Mouse (Mus musculus): ENCODE results near the gene Sirt4. TPM values are rescaled to one million over a fixed set of nuclear protein-coding genes. Genes with fewer than 3 reads are reported as not detected.

Sirt4 gene
- polyA plus RNA-seq, 1 experiment from 2014 or later, result 22.5 TPM

- no peaks in the 10 kb centered on the region for H3K9me3 ChIP-seq (ENCODE audit: control insufficient read depth, low read length)
- no peaks in the 10 kb centered on the region for H3K4me1 ChIP-seq (ENCODE audit: control insufficient read depth in 2 of 2, insufficient read depth in 2 of 2, low read length in 2 of 2)
- no peak for ATAC-seq (ENCODE audit: insufficient number of reproducible peaks, insufficient read depth, low FRiP score, low read depth)
- no peaks in the 10 kb centered on the region for H3K27me3 ChIP-seq (ENCODE audit: control insufficient read depth, insufficient read depth, low read length)
- no peak overlapping the region for H3K9ac ChIP-seq (ENCODE audit: low read length)
- no peaks in the 10 kb centered on the region for H3K36me3 ChIP-seq (ENCODE audit: control insufficient read depth, insufficient read depth, low read length)
- no peak overlapping the region for H3K4me2 ChIP-seq (ENCODE audit: low read length)
- no peak overlapping the region for H3K27ac ChIP-seq (replicated peaks in 1 of 2; ENCODE audit: control insufficient read depth in 1 of 2, insufficient read depth in 1 of 2, low read depth in 2 of 2, low read length in 2 of 2)
- no peak overlapping the region for H3K4me3 ChIP-seq (ENCODE audit: control insufficient read depth in 1 of 2, insufficient read depth in 1 of 2, low read depth in 1 of 2, low read length in 2 of 2)
- 74% methylated on average over 18 of the region's 18 CpGs for WGBS
These were observed 20.0 kb downstream of the Sirt4 start for GRCm38 (mm10) chr5:115464408-115465115.

DNA sequence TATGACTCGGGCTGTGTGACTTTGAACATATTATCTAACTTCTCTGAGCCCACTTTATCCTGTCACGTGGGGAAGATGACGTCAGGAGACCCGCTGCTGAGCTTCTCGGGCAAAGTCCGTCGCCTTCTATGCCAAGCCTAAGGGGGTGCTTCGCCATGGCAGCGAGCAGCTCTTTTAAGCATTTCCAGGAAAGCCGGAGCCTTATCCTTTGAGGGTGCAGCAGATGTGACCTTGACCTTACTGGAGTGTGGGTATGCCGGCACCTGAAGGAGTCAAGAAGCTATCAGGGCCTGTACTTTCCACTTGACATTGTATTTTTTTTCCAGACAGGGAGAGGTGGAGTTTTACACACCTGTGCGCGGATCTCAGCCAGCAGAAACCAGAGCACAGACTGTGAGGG is 25.6 kb downstream of the Sirt4 start:
- Histone ChIP-seq H3K9me3 (ENCODE audit: control insufficient read depth, low read length) (no peaks in the 10 kb centered on the region), H3K27ac (replicated peaks in 1 of 2; ENCODE audit: control insufficient read depth in 1 of 2, insufficient read depth in 1 of 2, low read depth in 2 of 2, low read length in 2 of 2) (no peak overlapping the region), H3K36me3 (ENCODE audit: control insufficient read depth, insufficient read depth, low read length) (no peaks in the 10 kb centered on the region), H3K4me2 (ENCODE audit: low read length) (no peak overlapping the region), H3K4me3 (ENCODE audit: control insufficient read depth in 1 of 2, insufficient read depth in 1 of 2, low read depth in 1 of 2, low read length in 2 of 2) (no peak overlapping the region), H3K9ac (ENCODE audit: low read length) (no peak overlapping the region), H3K4me1 (ENCODE audit: control insufficient read depth in 2 of 2, insufficient read depth in 2 of 2, low read length in 2 of 2) (peaks cover 0 to 2% of the 10 kb centered on the region in 2 experiments; a peak in 3 of 4 replicates), H3K27me3 (ENCODE audit: control insufficient read depth, insufficient read depth, low read length) (no peaks in the 10 kb centered on the region)
- WGBS, result 65% methylated on average over 13 of the region's 13 CpGs
- ATAC-seq (ENCODE audit: insufficient number of reproducible peaks, insufficient read depth, low FRiP score, low read depth), result no peak

GRCm38 (mm10) chr5:115455838-115456237 is 28.7 kb downstream of the Sirt4 start:
- H3K4me3 ChIP-seq (ENCODE audit: control insufficient read depth in 1 of 2, insufficient read depth in 1 of 2, low read depth in 1 of 2, low read length in 2 of 2), result no peak overlapping the region
- 0 out of 2 replicates have a peak, but pooled peaks cover 5% of the 10 kb centered on the region for H3K36me3 ChIP-seq (ENCODE audit: control insufficient read depth, insufficient read depth, low read length)
- no peak overlapping the region for H3K9ac ChIP-seq (ENCODE audit: low read length)
- H3K27me3 ChIP-seq (ENCODE audit: control insufficient read depth, insufficient read depth, low read length), result no peaks in the 10 kb centered on the region
- H3K27ac ChIP-seq (replicated peaks in 1 of 2; ENCODE audit: control insufficient read depth in 1 of 2, insufficient read depth in 1 of 2, low read depth in 2 of 2, low read length in 2 of 2), result no peak overlapping the region
- H3K9me3 ChIP-seq (ENCODE audit: control insufficient read depth, low read length), result no peaks in the 10 kb centered on the region
- no peak for ATAC-seq (ENCODE audit: insufficient number of reproducible peaks, insufficient read depth, low FRiP score, low read depth)
- peaks cover 4 to 10% of the 10 kb centered on the region in 2 experiments for H3K4me1 ChIP-seq (ENCODE audit: control insufficient read depth in 2 of 2, insufficient read depth in 2 of 2, low read length in 2 of 2)
- 78% methylated on average over 7 of the region's 7 CpGs for WGBS
- H3K4me2 ChIP-seq (ENCODE audit: low read length), result no peak overlapping the region

- Histone ChIP-seq H3K9me3 (ENCODE audit: control insufficient read depth, low read length) (no peaks in the 10 kb centered on the region), H3K4me3 (ENCODE audit: control insufficient read depth in 1 of 2, insufficient read depth in 1 of 2, low read depth in 1 of 2, low read length in 2 of 2) (no peak overlapping the region), H3K4me2 (ENCODE audit: low read length) (no peak overlapping the region), H3K27me3 (ENCODE audit: control insufficient read depth, insufficient read depth, low read length) (no peaks in the 10 kb centered on the region), H3K9ac (ENCODE audit: low read length) (no peak overlapping the region), H3K36me3 (ENCODE audit: control insufficient read depth, insufficient read depth, low read length) (0 out of 2 replicates have a peak, but pooled peaks cover 5% of the 10 kb centered on the region), H3K27ac (replicated peaks in 1 of 2; ENCODE audit: control insufficient read depth in 1 of 2, insufficient read depth in 1 of 2, low read depth in 2 of 2, low read length in 2 of 2) (no peak overlapping the region), H3K4me1 (ENCODE audit: control insufficient read depth in 2 of 2, insufficient read depth in 2 of 2, low read length in 2 of 2) (peaks cover 14 to 20% of the 10 kb centered on the region in 2 experiments)
- no peak for ATAC-seq (ENCODE audit: insufficient number of reproducible peaks, insufficient read depth, low FRiP score, low read depth)
- WGBS, result 78% methylated on average over 12 of the region's 12 CpGs
These were observed 30.0 kb downstream of the Sirt4 start for GRCm38 (mm10) chr5:115454422-115455090.

GRCm38 (mm10) chr5:115450410-115451317 is 33.9 kb downstream of the Sirt4 start:
- Histone ChIP-seq H3K4me3 (ENCODE audit: control insufficient read depth in 1 of 2, insufficient read depth in 1 of 2, low read depth in 1 of 2, low read length in 2 of 2) (no peak overlapping the region), H3K27ac (replicated peaks in 1 of 2; ENCODE audit: control insufficient read depth in 1 of 2, insufficient read depth in 1 of 2, low read depth in 2 of 2, low read length in 2 of 2) (peak overlapping the region in 1 of 2 experiments; percentile 20; a peak in 1 of 4 replicates), H3K9ac (ENCODE audit: low read length) (peak overlapping the region; percentile 32), H3K9me3 (ENCODE audit: control insufficient read depth, low read length) (no peaks in the 10 kb centered on the region), H3K36me3 (ENCODE audit: control insufficient read depth, insufficient read depth, low read length) (0 out of 2 replicates have a peak, but pooled peaks cover 10% of the 10 kb centered on the region), H3K27me3 (ENCODE audit: control insufficient read depth, insufficient read depth, low read length) (no peaks in the 10 kb centered on the region), H3K4me1 (ENCODE audit: control insufficient read depth in 2 of 2, insufficient read depth in 2 of 2, low read length in 2 of 2) (peaks cover 14 to 20% of the 10 kb centered on the region in 2 experiments), H3K4me2 (ENCODE audit: low read length) (peak overlapping the region; percentile 48)
- ATAC-seq (ENCODE audit: insufficient number of reproducible peaks, insufficient read depth, low FRiP score, low read depth), result peak; percentile 54; the same call in 1 of the 2 replicates
- WGBS, result 55% methylated on average over 27 of the region's 27 CpGs

DNA sequence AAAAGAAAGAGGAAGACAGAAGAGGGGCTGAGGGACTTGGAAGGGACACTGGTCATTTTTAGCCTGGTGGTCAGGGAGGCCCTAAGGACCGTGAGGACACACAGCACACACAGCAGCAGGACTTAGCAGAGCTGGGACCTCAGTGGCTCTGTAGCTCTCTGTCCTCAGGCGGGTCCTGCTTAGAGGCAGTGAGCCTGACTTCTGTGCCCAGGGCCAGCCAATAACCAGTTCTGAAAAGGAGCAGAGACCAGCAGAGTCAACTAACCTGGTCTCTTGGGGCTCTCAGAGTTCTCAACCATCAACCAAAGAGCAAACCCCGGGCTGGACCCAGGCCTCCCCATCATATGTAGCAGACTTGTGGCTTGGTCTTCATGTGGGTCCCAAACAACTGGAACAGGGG is 35.3 kb downstream of the Sirt4 start:
- no peaks in the 10 kb centered on the region for H3K9me3 ChIP-seq (ENCODE audit: control insufficient read depth, low read length)
- peaks cover 19% of the 10 kb centered on the region; the same call in 1 of the 2 replicates for H3K36me3 ChIP-seq (ENCODE audit: control insufficient read depth, insufficient read depth, low read length)
- no peak for ATAC-seq (ENCODE audit: insufficient number of reproducible peaks, insufficient read depth, low FRiP score, low read depth)
- H3K27ac ChIP-seq (replicated peaks in 1 of 2; ENCODE audit: control insufficient read depth in 1 of 2, insufficient read depth in 1 of 2, low read depth in 2 of 2, low read length in 2 of 2), result no peak overlapping the region
- H3K27me3 ChIP-seq (ENCODE audit: control insufficient read depth, insufficient read depth, low read length), result no peaks in the 10 kb centered on the region
- 83% methylated on average over 3 of the region's 3 CpGs for WGBS
- H3K9ac ChIP-seq (ENCODE audit: low read length), result no peak overlapping the region
- peaks cover 14 to 20% of the 10 kb centered on the region in 2 experiments for H3K4me1 ChIP-seq (ENCODE audit: control insufficient read depth in 2 of 2, insufficient read depth in 2 of 2, low read length in 2 of 2)
- H3K4me2 ChIP-seq (ENCODE audit: low read length), result no peak overlapping the region
- H3K4me3 ChIP-seq (ENCODE audit: control insufficient read depth in 1 of 2, insufficient read depth in 1 of 2, low read depth in 1 of 2, low read length in 2 of 2), result no peak overlapping the region

DNA sequence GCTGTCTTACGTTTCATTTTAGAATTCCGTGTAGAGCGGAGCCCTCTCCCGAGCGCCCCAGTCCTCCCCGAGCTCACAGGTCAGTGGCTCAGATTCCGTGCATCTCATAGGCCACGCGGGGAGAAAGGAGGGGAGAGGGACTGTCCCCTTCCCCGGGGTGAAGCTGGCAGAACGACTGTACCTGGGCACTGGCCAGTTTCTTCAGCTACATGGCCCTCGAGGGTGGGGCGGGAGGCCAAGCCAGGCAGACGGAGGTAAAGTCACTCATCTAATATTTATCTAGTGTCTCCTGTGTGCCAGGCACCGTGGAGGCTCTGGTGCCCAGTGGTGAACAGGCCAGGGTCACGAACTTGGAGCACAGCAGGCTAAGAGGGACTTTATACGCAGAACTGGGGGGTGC is 37.4 kb downstream of the Sirt4 start:
- peaks cover 28% of the 10 kb centered on the region; the same call in 1 of the 2 replicates for H3K36me3 ChIP-seq (ENCODE audit: control insufficient read depth, insufficient read depth, low read length)
- 90% methylated on average over 17 of the region's 17 CpGs for WGBS
- no peak for ATAC-seq (ENCODE audit: insufficient number of reproducible peaks, insufficient read depth, low FRiP score, low read depth)
- H3K27ac ChIP-seq (replicated peaks in 1 of 2; ENCODE audit: control insufficient read depth in 1 of 2, insufficient read depth in 1 of 2, low read depth in 2 of 2, low read length in 2 of 2), result no peak overlapping the region
- H3K4me3 ChIP-seq (ENCODE audit: control insufficient read depth in 1 of 2, insufficient read depth in 1 of 2, low read depth in 1 of 2, low read length in 2 of 2), result no peak overlapping the region
- H3K27me3 ChIP-seq (ENCODE audit: control insufficient read depth, insufficient read depth, low read length), result no peaks in the 10 kb centered on the region
- peaks cover 14% of the 10 kb centered on the region in 2 experiments for H3K4me1 ChIP-seq (ENCODE audit: control insufficient read depth in 2 of 2, insufficient read depth in 2 of 2, low read length in 2 of 2)
- no peaks in the 10 kb centered on the region for H3K9me3 ChIP-seq (ENCODE audit: control insufficient read depth, low read length)
- H3K9ac ChIP-seq (ENCODE audit: low read length), result no peak overlapping the region
- H3K4me2 ChIP-seq (ENCODE audit: low read length), result no peak overlapping the region

Measured in heart, embryonic 14.5 days (tissue).